Mouse (Mus musculus): ENCODE results near the gene Slc16a7.

- TF ChIP-seq CTCF (conservative IDR thresholded peaks at IDR 0.05; ENCODE audit: insufficient read depth, insufficient read length, low read depth, low read length) (no peak), POLR2A (IDR thresholded peaks at IDR 0.05; ENCODE audit: low read depth, low read length) (no peak)
Measured at GRCm38 (mm10) chr10:125387782-125388415, 1.4 kb downstream of the Slc16a7 start.

Data from kidney, adult 2 months (tissue).